Mouse (Mus musculus) retina, embryonic 14.5 days (tissue): ENCODE measurements at regions not wholly inside any gene's neighbourhood (a gene's known extent, or its start where the extent isn't known, plus 50 kb on each side); places are given as distances from the start of the nearest gene placed in this dataset.

ENCODE experiments used
- DNase-seq: peaks from one replicate; pipeline ENCODE4 v3.0.0-alpha.2; 2015; ENCODE audit warnings: low spot score

DNA sequence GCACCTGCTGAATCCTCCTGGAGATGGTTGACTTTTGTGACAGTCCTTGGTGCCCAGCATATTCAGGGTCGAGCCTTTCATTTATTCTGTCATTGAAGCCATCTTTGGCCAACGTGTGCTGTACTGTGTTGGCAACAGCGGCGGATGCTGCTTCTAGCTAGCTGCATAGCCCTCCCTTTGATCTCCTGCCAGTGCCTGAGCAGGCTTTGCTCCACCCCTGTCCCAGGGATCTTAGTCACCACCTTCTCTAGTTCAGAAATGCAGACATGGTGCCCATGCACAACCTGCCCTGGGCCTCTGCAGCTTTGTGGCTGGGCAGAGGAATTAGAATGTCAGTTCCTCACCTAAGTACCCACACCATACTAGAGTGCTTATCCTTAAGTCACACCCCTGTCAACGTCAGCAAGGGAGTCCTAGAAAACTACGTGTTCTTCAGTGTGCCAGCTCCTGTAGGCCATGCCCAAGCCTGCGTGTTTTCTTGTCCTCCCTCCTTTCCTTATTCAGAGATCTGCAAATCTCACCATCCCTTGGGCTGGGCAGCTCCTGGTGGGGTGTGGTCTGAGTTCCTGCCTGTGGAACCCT, 151.9 kb downstream of the Zfp706 start:
- no peak for DNase-seq

GRCm38 (mm10) chr15:36854900-36855321, 152.7 kb downstream of the Zfp706 start:
- DNase-seq, result no peak

DNA sequence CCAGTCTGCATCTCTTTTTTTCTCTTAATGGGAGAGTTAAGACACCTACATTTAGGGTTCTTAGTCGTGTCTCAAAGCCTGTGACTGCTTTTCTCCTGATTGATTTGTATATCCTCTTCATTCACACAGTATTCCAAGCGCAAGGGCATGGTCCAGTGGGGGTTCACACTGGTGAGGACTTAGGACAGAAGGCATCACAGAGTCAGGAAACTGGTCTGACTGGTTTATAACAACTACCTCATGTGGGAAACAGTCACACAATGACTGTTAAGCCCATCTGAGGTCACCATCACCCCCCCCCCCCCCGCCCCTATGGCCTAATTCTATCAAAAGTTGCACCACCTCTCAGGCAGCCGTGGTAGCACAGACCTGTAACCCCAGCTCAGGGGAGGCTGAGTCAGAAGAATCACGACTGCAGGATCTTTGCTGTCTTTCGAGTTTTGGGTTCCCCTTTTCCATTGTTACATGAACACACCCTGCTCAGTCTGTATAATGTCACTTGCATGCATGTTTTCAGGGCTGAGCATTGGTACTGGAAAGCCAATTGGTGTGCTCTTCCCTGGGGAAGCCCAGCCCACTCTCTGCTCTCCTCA, 155.2 kb downstream of the Zfp706 start:
- DNase-seq, result no peak

DNA sequence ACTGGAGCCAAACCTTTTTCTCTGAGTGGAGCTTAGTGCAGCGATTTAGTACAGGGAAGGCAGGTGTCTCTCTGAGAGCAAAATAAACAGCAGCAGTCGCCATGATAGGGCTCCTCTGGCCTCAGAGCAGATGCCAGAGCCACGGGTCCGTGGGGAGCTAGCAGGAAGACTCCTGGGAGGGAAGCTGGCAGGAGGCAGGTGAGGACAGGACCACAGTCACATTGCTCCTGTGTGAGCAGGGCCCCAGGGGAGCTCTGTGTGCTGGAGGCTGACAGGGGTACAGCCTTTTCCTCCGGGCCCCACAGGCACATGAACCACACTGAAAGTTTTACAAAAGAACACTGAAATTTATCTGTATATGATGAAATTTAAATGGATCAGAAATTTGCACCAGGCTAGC, 159.3 kb downstream of the Zfp706 start:
- DNase-seq, result no peak

- no peak for DNase-seq
Measured at GRCm38 (mm10) chr15:36846806-36847205, 160.8 kb downstream of the Zfp706 start.
